Mouse (Mus musculus) testis, postnatal 14 days (tissue): ENCODE results near the gene Map3k10.
"Not testable (repeated sequence)": the region's sequence is repeated elsewhere in the genome, so short reads cannot be mapped to it uniquely, and the experiment has no call there.

Experiments
- DNase-seq: peaks from one replicate; pipeline ENCODE4 v3.0.0; 2021; ENCODE audit warnings: low spot score

The Map3k10 gene

GRCm38 (mm10) chr7:27654607-27655276, 19.7 kb downstream of the Map3k10 start:
- DNase-seq = no peak

- peak; percentile 52 for DNase-seq
These were observed 20.5 kb downstream of the Map3k10 start, which contains the start of gene Ttc9b for GRCm38 (mm10) chr7:27653681-27654437. Gene Ttc9b, plus strand, starts transcription at chr7:27653915.

- DNase-seq = peak; percentile 56
These were observed 23.4 kb downstream of the Map3k10 start for GRCm38 (mm10) chr7:27650949-27651348.

GRCm38 (mm10) chr7:27649723-27650122, 24.7 kb downstream of the Map3k10 start:
- DNase-seq = no peak

GRCm38 (mm10) chr7:27647281-27648002, 27.0 kb downstream of the Map3k10 start:
- no peak for DNase-seq

- no peak for DNase-seq
These were observed 27.9 kb downstream of the Map3k10 start for GRCm38 (mm10) chr7:27646516-27646915.

GRCm38 (mm10) chr7:27644471-27644870, 29.9 kb downstream of the Map3k10 start:
- no peak for DNase-seq

GRCm38 (mm10) chr7:27635094-27635493, 39.3 kb downstream of the Map3k10 start:
- DNase-seq = not testable (repeated sequence)

GRCm38 (mm10) chr7:27634691-27635090, 39.7 kb downstream of the Map3k10 start:
- DNase-seq = no peak

GRCm38 (mm10) chr7:27633166-27633565, 41.2 kb downstream of the Map3k10 start:
- DNase-seq = no peak

GRCm38 (mm10) chr7:27631439-27631838, 43.0 kb downstream of the Map3k10 start:
- no peak for DNase-seq

- not testable (repeated sequence) for DNase-seq
These were observed 45.6 kb downstream of the Map3k10 start for GRCm38 (mm10) chr7:27628816-27629215.

GRCm38 (mm10) chr7:27628190-27628589, 46.2 kb downstream of the Map3k10 start:
- no peak for DNase-seq

GRCm38 (mm10) chr7:27627707-27628106, 46.7 kb downstream of the Map3k10 start:
- no peak for DNase-seq

- DNase-seq = no peak
These were observed 49.4 kb downstream of the Map3k10 start for GRCm38 (mm10) chr7:27624967-27625366.

- DNase-seq = no peak
These were observed 52.2 kb downstream of the Map3k10 start for GRCm38 (mm10) chr7:27622234-27622633.

GRCm38 (mm10) chr7:27621028-27621427, 53.4 kb downstream of the Map3k10 start:
- DNase-seq = no peak

- DNase-seq = no peak
These were observed 60.5 kb downstream of the Map3k10 start for GRCm38 (mm10) chr7:27613751-27614499.

- no peak for DNase-seq
These were observed 61.5 kb downstream of the Map3k10 start for GRCm38 (mm10) chr7:27612940-27613339.

GRCm38 (mm10) chr7:27610871-27611270, 63.5 kb downstream of the Map3k10 start:
- DNase-seq = no peak

GRCm38 (mm10) chr7:27610370-27610769, 64.0 kb downstream of the Map3k10 start:
- DNase-seq = no peak

- no peak for DNase-seq
These were observed 64.7 kb downstream of the Map3k10 start for GRCm38 (mm10) chr7:27609688-27610087.
